Mouse (Mus musculus) natural killer cell, adult 2 months (primary cell): ENCODE data around the gene Zic3.

Experiments
- DNase-seq, 2 experiments: peaks; one replicate each; pipeline ENCODE4 v3.0.0; 2022; ENCODE audit warnings: low spot score in 2 of 2

Zic3 gene

GRCm38 (mm10) chrX:58022400-58022799, at the start of gene Zic3:
Zic3 (plus strand) TSS chrX:58022700.
- no peak for DNase-seq

DNA sequence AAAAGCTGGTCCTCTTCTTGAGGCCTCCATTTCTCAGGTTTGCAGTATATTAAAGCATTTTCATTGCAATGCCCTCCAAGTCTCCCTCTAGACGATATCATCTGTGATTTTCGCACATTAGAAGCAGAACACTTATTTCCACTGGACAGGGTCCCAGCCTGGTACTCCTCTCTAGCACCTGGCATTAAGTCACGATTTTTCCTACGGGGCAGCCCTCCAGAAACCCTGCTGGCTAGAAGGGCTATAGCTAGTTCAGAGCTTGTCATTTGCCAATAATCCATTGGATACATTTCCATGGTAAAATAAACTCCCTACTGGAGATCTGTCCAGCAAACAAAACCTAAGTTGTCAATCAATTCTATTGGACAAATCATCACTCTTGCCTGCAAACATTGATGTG, 40.1 kb upstream of the Zic3 start:
- DNase-seq = no peak

GRCm38 (mm10) chrX:57987455-57988109, 34.9 kb upstream of the Zic3 start:
- DNase-seq = no peak

GRCm38 (mm10) chrX:58013391-58013790, 9.1 kb upstream of the Zic3 start:
- no peak for DNase-seq

DNA sequence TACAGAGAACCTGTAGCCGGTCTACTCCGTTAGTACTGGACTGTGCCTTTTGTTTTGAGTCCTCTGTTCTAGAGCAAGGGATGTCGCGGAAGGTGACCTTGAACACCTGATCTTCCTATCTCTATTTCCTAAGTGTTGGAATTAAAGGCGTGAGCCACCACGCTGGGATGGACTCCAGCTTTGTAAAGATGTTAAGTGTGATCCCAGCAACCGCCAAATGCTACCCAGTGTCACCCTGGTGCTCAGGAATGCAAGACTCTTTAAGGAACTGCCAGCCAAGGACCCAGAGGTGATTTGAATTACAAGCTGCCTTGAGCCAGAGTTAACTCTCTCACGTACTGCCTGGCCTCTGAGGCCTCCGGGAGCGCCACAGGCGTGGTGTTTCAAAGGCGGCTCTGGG, 8.4 kb upstream of the Zic3 start:
- DNase-seq = no peak

GRCm38 (mm10) chrX:58014761-58015160, 7.7 kb upstream of the Zic3 start:
- DNase-seq = no peak

DNA sequence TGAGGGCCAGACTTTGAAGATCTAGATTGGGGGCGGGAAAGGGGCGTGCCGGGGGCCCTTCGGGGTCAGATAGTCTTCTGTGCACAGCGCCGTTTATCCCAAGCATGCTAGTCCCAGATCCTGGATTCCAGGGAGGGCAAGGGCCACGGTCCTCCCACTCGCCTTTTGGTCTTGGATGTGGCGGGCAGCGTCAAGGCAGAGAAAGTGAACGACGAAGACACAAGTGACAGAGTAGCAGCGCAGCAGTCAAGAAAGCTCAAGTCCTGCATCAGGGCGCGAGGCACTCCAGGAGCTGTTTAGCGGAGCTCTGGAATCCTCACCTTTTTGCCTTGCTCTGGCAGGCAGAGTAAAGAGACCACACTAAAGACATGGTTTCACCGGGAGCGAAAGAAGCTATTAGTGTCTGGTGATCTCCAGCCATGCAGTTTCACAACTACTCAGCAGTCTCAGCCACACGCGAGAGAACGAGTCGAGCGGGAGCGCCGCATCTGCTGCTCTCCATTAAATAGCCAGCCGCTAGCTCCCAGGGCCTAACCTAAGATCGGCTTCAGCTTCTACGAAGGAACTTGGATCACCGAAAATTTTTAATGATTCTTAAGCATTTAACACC, 7.1 kb upstream of the Zic3 start:
- DNase-seq = no peak

GRCm38 (mm10) chrX:58018720-58019119, 3.8 kb upstream of the Zic3 start:
- DNase-seq = no peak

- DNase-seq = no peak
Measured at GRCm38 (mm10) chrX:58019257-58019953, 3.1 kb upstream of the Zic3 start.

- DNase-seq = no peak
Measured at GRCm38 (mm10) chrX:58027631-58028030, 5.1 kb downstream of the Zic3 start.

- no peak for DNase-seq
Measured at GRCm38 (mm10) chrX:58028082-58028481, 5.6 kb downstream of the Zic3 start.

DNA sequence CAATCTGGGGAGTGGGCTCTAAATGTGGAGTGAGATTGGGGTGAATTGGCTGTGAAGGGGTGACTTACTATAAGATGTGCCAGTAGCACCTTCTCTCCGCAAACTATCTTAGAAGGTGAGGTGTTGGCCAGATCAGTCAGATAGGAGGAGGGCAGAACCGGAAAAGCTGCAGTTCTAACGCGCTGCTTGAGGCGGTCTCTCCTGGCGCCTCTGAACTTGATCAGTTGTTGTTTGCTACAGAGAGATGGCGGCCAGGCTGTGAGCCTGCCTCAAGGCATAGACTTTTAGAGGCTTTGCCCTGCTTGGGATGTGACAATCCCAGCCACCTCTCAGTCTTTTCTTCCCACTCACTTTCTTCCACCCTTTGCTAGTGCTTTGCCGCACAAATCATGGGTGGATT, 6.4 kb downstream of the Zic3 start:
- DNase-seq = no peak

DNA sequence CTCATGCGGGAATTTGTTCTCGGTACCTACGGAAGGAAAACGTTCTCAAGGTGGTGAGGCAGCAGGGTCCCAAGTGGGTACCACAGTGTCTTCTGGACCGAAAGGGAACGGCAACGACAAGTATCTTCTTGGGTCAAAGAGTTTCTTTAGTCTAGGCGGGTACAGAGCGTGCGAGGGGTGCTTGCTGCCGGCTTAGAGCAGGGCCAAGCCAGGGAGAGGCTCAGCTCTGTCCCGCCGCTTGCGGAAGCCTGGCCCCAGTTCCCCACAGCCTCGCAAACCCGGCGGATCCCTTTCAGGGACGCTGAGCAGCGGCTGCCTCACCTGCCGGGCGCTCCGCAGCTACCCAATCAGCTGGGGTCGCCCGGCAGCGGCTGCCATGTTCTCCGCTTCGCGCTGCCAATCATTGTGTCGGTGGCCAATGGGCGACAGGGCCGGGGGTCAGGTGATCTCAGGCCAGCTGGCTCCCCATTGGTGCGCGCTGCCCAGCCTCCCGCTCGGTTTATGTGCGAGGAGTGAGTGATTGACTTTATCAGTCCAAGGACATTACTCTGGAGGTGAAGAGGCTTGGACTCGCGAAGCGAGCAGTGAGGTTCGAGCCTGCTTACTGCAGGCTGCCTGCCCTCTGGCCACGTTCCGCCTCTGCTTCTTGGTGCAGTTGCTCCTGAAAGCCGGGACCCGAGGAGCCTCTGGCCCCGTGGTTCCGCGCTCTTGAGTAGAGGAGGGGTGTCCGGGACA, 7.8 kb downstream of the Zic3 start:
- DNase-seq = no peak

DNA sequence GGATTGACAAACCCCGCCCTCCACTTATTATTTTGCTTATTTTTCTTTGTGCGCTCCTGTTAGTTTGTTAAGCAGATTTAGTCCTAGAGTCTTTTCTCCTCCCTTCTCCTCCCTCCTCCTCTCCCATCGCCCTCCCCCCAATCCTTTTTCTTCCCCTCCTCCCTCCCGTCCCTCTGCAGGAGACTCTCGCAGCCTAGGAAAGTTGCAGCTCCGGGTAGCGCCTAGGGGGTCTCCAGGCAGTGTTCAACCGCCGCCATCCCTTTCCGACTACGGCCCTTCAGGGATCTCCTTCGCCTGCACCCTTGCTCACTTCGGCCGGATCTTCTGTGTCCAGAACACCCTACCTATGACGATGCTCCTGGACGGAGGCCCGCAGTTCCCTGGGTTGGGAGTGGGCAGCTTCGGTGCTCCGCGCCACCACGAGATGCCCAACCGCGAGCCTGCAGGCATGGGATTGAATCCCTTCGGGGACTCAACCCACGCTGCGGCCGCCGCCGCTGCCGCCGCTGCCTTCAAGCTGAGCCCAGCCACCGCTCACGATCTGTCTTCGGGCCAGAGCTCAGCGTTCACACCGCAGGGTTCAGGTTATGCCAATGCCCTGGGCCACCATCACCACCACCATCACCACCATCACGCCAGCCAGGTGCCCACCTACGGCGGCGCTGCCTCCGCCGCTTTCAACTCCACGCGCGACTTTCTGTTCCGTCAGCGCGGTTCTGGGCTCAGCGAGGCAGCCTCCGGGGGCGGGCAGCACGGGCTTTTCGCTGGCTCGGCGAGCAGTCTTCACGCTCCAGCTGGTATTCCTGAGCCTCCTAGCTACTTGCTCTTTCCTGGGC, 8.6 kb downstream of the Zic3 start:
- no peak for DNase-seq

GRCm38 (mm10) chrX:58031671-58032605, 9.4 kb downstream of the Zic3 start:
- no peak for DNase-seq

GRCm38 (mm10) chrX:58032622-58033021, 10.1 kb downstream of the Zic3 start:
- no peak for DNase-seq

DNA sequence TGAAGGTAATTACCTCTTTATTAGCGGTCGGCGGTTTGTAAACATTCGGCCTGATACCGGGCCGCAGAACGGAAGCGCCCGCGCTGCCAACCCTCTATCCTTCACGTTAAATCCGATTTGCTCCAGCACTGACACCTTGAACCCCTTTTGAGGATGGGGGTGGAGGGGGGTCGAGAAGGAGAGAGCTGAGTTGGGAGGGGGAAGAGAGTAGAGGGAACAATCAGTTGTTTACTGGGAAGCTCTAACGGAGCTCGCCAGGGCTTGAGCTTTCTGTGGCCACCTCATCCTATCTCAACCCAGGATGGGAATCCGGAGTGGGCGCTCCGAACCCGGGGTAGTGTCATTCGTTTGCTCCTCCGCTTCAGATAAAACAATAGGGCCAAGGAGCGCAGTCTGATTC, 11.0 kb downstream of the Zic3 start:
- no peak for DNase-seq

GRCm38 (mm10) chrX:58038061-58039007, 15.8 kb downstream of the Zic3 start:
- no peak for DNase-seq

- DNase-seq = no peak
Measured at GRCm38 (mm10) chrX:58039703-58040102, 17.2 kb downstream of the Zic3 start.
